In genomic region chr6:52273656-52274280, GRCm38 (mm10) we compare ENCODE assay signal across 14 mouse cellular contexts. TPM values are rescaled to one million over a fixed set of nuclear protein-coding genes. Genes with fewer than 3 reads are reported as not detected.
DNase-seq lines count a peak whose midpoint lies in the region; ATAC-seq and TF ChIP-seq lines count a peak whose summit lies in the region.
"Had no signal": no experiment of that assay in that cellular context is flagged by ENCODE, and none has a peak within 500 bp of the region (broad histone marks: within the 10 kb centered on the region; RNA-seq: fewer than 3 reads in every experiment).

No protein-coding gene starts in this region.

- H3K4me1 ChIP-seq in hindbrain, embryonic 11.5 days (replicated peaks; ENCODE audit: control insufficient read depth, insufficient read depth, low read length), result no peaks in the 10 kb centered on the region
- no peaks in the 10 kb centered on the region for H3K4me1 ChIP-seq in hindbrain, embryonic 13.5 days (replicated peaks)
- H3K4me1 ChIP-seq in E14TG2a.4 (replicated peaks; ENCODE audit: low read depth, low read length), result peaks cover 41% of the 10 kb centered on the region
- H3K4me1 ChIP-seq in intestine, embryonic 16.5 days (ENCODE audit: control insufficient read depth, insufficient read depth, low read length), result no peaks in the 10 kb centered on the region
- H3K4me1 ChIP-seq: neural tube, embryonic 12.5 days had no signal

- no peak for ATAC-seq in hindbrain, embryonic 11.5 days (ENCODE audit: low FRiP score)
- ATAC-seq in hindbrain, embryonic 13.5 days (ENCODE audit: low FRiP score), result no peak
- ATAC-seq in intestine, embryonic 16.5 days, result peak; percentile 28
- ATAC-seq: inflammation-experienced regulatory T-cells, adult 6 months had no signal

- H3K4me3 ChIP-seq in hindbrain, embryonic 11.5 days (ENCODE audit: low read depth, low read length), result no peak overlapping the region
- H3K4me3 ChIP-seq in hindbrain, embryonic 13.5 days, result no peak overlapping the region
- H3K4me3 ChIP-seq in E14TG2a.4 (replicated peaks; ENCODE audit: low read length), result peak overlapping the region; percentile 60
- H3K4me3 ChIP-seq in intestine, embryonic 16.5 days (ENCODE audit: low read length), result no peak overlapping the region
- H3K4me3 ChIP-seq: neural tube, embryonic 12.5 days had no signal

- TF ChIP-seq CTCF in E14TG2a.4 (conservative IDR thresholded peaks at IDR 0.05; ENCODE audit: low read length), result no peak

- WGBS in hindbrain, embryonic 11.5 days, result under 1% methylated on average over 22 of the region's 22 CpGs
- WGBS in hindbrain, embryonic 13.5 days, result 1% methylated on average over 22 of the region's 22 CpGs
- 11% methylated on average over 22 of the region's 22 CpGs for WGBS in intestine, embryonic 16.5 days

- no peak overlapping the region for H3K27ac ChIP-seq in hindbrain, embryonic 11.5 days (ENCODE audit: low read depth, low read length)
- no peak overlapping the region for H3K27ac ChIP-seq in hindbrain, embryonic 13.5 days
- no peak overlapping the region for H3K27ac ChIP-seq in intestine, embryonic 16.5 days (ENCODE audit: low read length)
- H3K27ac ChIP-seq: neural tube, embryonic 12.5 days had no signal

- H3K4me2 ChIP-seq in hindbrain, embryonic 11.5 days (replicated peaks; ENCODE audit: low read depth, low read length), result no peak overlapping the region
- H3K4me2 ChIP-seq in hindbrain, embryonic 13.5 days, result no peak overlapping the region
- no peak overlapping the region for H3K4me2 ChIP-seq in intestine, embryonic 16.5 days (ENCODE audit: low read depth, low read length)
- H3K4me2 ChIP-seq: neural tube, embryonic 12.5 days had no signal

- H3K9me3 ChIP-seq in hindbrain, embryonic 11.5 days (ENCODE audit: control insufficient read depth, low read length), result no peaks in the 10 kb centered on the region
- H3K9me3 ChIP-seq in hindbrain, embryonic 13.5 days, result no peaks in the 10 kb centered on the region
- no peaks in the 10 kb centered on the region for H3K9me3 ChIP-seq in E14TG2a.4 (ENCODE audit: low read length)
- H3K9me3 ChIP-seq in intestine, embryonic 16.5 days (ENCODE audit: control insufficient read depth, low read length), result no peaks in the 10 kb centered on the region
- H3K9me3 ChIP-seq: neural tube, embryonic 12.5 days had no signal

- no peak overlapping the region for H3K9ac ChIP-seq in hindbrain, embryonic 11.5 days (ENCODE audit: low read depth, low read length)
- H3K9ac ChIP-seq in hindbrain, embryonic 13.5 days, result no peak overlapping the region
- H3K9ac ChIP-seq in intestine, embryonic 16.5 days (ENCODE audit: low read depth, low read length), result no peak overlapping the region
- H3K9ac ChIP-seq: neural tube, embryonic 12.5 days had no signal

- peaks cover 89% of the 10 kb centered on the region for H3K27me3 ChIP-seq in hindbrain, embryonic 11.5 days (ENCODE audit: control insufficient read depth, insufficient read depth, low read length)
- peaks cover 98% of the 10 kb centered on the region for H3K27me3 ChIP-seq in hindbrain, embryonic 13.5 days
- peaks cover 95% of the 10 kb centered on the region for H3K27me3 ChIP-seq in E14TG2a.4 (ENCODE audit: insufficient read depth, low read length)
- H3K27me3 ChIP-seq in intestine, embryonic 16.5 days (replicated peaks; ENCODE audit: control insufficient read depth, insufficient read depth, low read length), result peaks cover 77% of the 10 kb centered on the region

- DNase-seq in embryo, embryonic 10.5 days (ENCODE audit: low spot score), result peak; percentile 55
- DNase-seq in embryo, embryonic 10 days (ENCODE audit: low spot score), result no peak
- peak; percentile 55 for DNase-seq in hindbrain, embryonic 11.5 days (ENCODE audit: low spot score)
- DNase-seq in thymus, postnatal 4 days, result no peak
- DNase-seq in thymus, postnatal 10 days (ENCODE audit: low spot score in 2 of 2), result no peak
- DNase-seq: adrenal gland, postnatal 25 days; cerebellum, postnatal 36 days had no signal

- H3K36me3 ChIP-seq in hindbrain, embryonic 11.5 days (ENCODE audit: control insufficient read depth, insufficient read depth, low read length), result no peaks in the 10 kb centered on the region
- H3K36me3 ChIP-seq in hindbrain, embryonic 13.5 days, result no peaks in the 10 kb centered on the region
- H3K36me3 ChIP-seq in E14TG2a.4 (ENCODE audit: insufficient read depth, low read length), result no peaks in the 10 kb centered on the region
- H3K36me3 ChIP-seq in intestine, embryonic 16.5 days (ENCODE audit: control insufficient read depth, insufficient read depth, low read length), result no peaks in the 10 kb centered on the region
- H3K36me3 ChIP-seq: neural tube, embryonic 12.5 days had no signal

RNA-seq across cellular contexts. Expression of gene Hoxa13, which starts 13.1 kb away (rescaled TPM):
- not detected in 2 replicates for polyA plus RNA-seq in hindbrain, embryonic 11.5 days (2014; fragmentation: Nextera tagmentation; extraction: Ambion mirVana)
- polyA plus RNA-seq in hindbrain, embryonic 13.5 days (2015; fragmentation: Nextera tagmentation; extraction: Ambion mirVana), result not detected in 2 replicates
- 0.24 and 0.45 TPM in 2 replicates for polyA plus RNA-seq in intestine, embryonic 16.5 days (2015; fragmentation: Nextera tagmentation; extraction: Ambion mirVana)
- polyA plus RNA-seq: inflammation-experienced regulatory T-cells, adult 6 months; liver, embryonic 16.5 days; testis, adult 2 months had no signal

RNA-seq across cellular contexts. Expression of gene Hoxa11, which starts 28.2 kb away (rescaled TPM):
- polyA plus RNA-seq in hindbrain, embryonic 11.5 days (2014; fragmentation: Nextera tagmentation; extraction: Ambion mirVana), result not detected in 2 replicates
- polyA plus RNA-seq in hindbrain, embryonic 13.5 days (2015; fragmentation: Nextera tagmentation; extraction: Ambion mirVana), result not detected in 2 replicates
- 1.4 and 1.9 TPM in 2 replicates for polyA plus RNA-seq in intestine, embryonic 16.5 days (2015; fragmentation: Nextera tagmentation; extraction: Ambion mirVana)
- polyA plus RNA-seq: inflammation-experienced regulatory T-cells, adult 6 months; liver, embryonic 16.5 days; testis, adult 2 months had no signal

RNA-seq across cellular contexts. Expression of gene Hoxa10, which starts 33.1 kb away (rescaled TPM):
- polyA plus RNA-seq in hindbrain, embryonic 11.5 days (2014; fragmentation: Nextera tagmentation; extraction: Ambion mirVana), result not detected in 2 replicates
- 0.22 TPM in 1 of 2 replicates, not detected in the other for polyA plus RNA-seq in hindbrain, embryonic 13.5 days (2015; fragmentation: Nextera tagmentation; extraction: Ambion mirVana)
- polyA plus RNA-seq in intestine, embryonic 16.5 days (2015; fragmentation: Nextera tagmentation; extraction: Ambion mirVana), result 8.6 and 10.0 TPM in 2 replicates
- polyA plus RNA-seq: inflammation-experienced regulatory T-cells, adult 6 months had no signal

RNA-seq across cellular contexts. Expression of gene Evx1, which starts 39.5 kb away (rescaled TPM):
- polyA plus RNA-seq in hindbrain, embryonic 11.5 days (2014; fragmentation: Nextera tagmentation; extraction: Ambion mirVana), result 5.2 and 5.9 TPM in 2 replicates
- polyA plus RNA-seq in hindbrain, embryonic 13.5 days (2015; fragmentation: Nextera tagmentation; extraction: Ambion mirVana), result 3.5 and 3.7 TPM in 2 replicates
- polyA plus RNA-seq in intestine, embryonic 16.5 days (2015; fragmentation: Nextera tagmentation; extraction: Ambion mirVana), result not detected in 2 replicates
- polyA plus RNA-seq: inflammation-experienced regulatory T-cells, adult 6 months; liver, embryonic 16.5 days had no signal

RNA-seq across cellular contexts. Expression of gene Hoxa9, which starts 42.9 kb away (rescaled TPM):
- 0.25 and 1.1 TPM in 2 replicates for polyA plus RNA-seq in hindbrain, embryonic 11.5 days (2014; fragmentation: Nextera tagmentation; extraction: Ambion mirVana)
- 0.72 and 1.3 TPM in 2 replicates for polyA plus RNA-seq in hindbrain, embryonic 13.5 days (2015; fragmentation: Nextera tagmentation; extraction: Ambion mirVana)
- 3.0 and 3.2 TPM in 2 replicates for polyA plus RNA-seq in intestine, embryonic 16.5 days (2015; fragmentation: Nextera tagmentation; extraction: Ambion mirVana)

Comparison
In these comparisons a context has a peak if more than half of its experiments do, and no peak if none do; other contexts are left out.
1. DNase-seq: peak in embryo, embryonic 10.5 days (single experiment) and hindbrain, embryonic 11.5 days (single experiment); none in embryo, embryonic 10 days (single experiment), thymus, postnatal 4 days (single experiment) and thymus, postnatal 10 days (0 of 2).